Mouse (Mus musculus) kidney, adult 18-20 months (tissue): ENCODE results near the gene Diaph2.
"Not testable (repeated sequence)": the region's sequence is repeated elsewhere in the genome, so short reads cannot be mapped to it uniquely, and the experiment has no call there.

Experiments
- DNase-seq: peaks from one replicate; pipeline ENCODE4 v3.0.0; 2021

Diaph2 gene

GRCm38 (mm10) chrX:129749571-129750061, at the start of gene Diaph2:
Gene Diaph2, plus strand, starts transcription at chrX:129749742.
- DNase-seq, result peak; percentile 81

DNA sequence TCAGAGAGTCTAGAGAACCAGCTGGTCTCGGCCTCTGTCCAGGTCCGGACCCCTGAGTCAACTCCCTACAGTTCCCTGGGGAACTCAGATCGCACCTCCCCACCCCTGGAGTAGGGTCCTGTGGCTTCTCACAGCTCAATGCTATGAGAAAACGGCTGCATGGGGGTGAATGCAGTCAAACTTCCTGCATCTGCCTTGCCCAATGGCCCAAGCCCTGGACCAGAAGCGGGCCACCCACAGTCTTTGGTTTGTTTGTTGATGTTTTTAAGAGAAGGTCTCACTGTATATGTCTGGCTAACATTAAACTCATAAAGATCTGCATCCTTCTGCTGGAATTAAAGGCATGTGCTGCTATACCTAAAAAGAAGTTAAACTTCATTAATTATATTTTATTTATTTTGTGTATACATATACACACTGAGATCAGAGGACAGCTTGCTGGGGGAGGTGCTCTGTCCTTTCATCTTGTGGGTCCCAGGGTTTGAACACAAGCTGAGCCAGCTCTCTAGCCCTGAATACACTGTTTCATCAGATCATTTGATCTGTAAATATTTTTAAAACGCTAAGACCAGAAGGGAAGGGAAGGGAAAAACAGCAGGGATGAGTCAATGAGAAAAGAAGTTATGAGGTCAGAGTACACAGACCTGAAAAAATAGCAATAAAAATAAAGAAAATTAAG, 47.8 kb upstream of the Diaph2 start:
- DNase-seq, result no peak

DNA sequence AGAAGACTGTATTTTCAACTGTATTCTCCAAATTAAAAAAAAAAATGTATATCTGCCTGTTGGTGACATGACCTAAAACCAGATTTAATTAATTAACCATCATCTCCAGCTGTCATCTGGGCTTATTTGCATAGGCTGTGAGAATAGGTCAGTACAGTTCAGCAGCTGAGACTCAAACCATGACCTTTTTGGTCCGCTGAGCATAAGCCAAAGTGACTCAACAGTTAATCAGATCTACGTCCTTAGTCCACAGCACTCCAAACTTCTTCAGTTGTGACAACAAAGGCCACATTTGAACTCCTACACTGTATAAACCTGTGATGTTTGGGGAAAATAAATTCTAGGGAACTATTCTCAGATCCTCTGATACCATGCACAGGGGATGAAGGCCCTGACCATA, 39.9 kb upstream of the Diaph2 start:
- DNase-seq, result no peak

DNA sequence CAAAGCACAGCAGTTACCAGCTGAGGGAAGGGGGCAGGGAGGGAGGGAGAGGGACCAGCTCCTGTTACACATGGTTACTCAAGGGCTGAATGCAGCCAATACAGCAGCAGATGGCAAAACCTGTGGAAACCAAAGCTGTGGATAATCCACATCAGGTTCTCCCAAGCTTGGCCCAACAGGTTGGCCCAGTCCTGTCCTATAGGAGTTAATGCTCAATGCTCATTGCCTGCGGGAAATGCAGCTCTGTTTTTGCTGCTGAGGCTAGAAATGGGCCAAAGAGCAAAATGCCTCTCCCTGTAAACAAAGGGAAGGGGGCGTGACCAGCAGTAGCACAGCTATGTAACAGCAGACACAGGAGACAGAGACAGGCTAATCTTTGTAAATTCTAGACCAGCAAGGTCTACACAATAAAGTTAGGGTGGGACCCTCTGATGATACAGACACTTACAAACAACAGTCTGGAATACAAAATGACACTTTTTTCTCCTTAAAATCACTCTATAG, 20.8 kb upstream of the Diaph2 start:
- DNase-seq, result no peak

- DNase-seq, result no peak
Measured at GRCm38 (mm10) chrX:129736562-129736961, 13.0 kb upstream of the Diaph2 start.

GRCm38 (mm10) chrX:129739226-129739625, 10.3 kb upstream of the Diaph2 start:
- DNase-seq, result no peak

- no peak for DNase-seq
Measured at GRCm38 (mm10) chrX:129742981-129743380, 6.6 kb upstream of the Diaph2 start.

DNA sequence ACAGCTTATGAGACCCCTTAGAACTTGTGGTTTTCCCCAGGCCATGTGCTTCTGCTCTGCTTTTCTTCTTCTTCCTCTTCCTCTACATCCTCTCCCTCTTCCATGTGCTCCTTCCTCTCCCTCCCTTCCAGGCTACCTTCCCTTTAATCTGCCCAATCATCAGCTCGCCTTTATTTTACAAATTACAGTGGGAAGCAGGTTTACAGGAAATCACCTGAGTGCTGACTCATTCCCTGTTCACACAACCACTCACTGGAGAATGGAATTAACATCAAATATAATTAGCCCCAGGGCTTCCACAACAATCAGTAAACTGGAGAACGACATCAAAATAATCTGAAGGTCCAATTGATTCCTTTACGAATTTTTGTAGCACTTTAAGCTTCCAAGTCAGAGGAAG, 3.6 kb upstream of the Diaph2 start:
- DNase-seq, result no peak

DNA sequence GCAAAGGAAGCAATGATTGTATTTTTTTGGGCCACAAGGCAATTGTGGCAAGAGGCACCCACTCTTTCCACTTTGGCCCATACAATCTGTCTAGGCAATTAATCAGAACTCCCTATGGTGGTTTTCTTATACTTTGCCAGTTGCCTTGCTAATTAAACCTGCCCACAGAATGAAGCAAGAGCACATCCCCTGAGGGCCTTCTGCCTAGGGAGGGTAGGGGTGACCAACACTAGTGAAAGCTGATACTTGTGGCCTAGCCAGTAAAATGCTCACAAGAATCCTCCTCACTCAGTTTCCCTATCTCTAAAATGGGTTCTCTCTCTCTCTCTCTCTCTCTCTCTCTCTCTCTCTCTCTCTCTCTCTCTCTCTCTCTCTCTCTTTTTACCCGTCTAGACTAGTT, 440 bp upstream of the Diaph2 start:
- no peak for DNase-seq

GRCm38 (mm10) chrX:129750094-129750569, 590 bp downstream of the Diaph2 start:
- no peak for DNase-seq

DNA sequence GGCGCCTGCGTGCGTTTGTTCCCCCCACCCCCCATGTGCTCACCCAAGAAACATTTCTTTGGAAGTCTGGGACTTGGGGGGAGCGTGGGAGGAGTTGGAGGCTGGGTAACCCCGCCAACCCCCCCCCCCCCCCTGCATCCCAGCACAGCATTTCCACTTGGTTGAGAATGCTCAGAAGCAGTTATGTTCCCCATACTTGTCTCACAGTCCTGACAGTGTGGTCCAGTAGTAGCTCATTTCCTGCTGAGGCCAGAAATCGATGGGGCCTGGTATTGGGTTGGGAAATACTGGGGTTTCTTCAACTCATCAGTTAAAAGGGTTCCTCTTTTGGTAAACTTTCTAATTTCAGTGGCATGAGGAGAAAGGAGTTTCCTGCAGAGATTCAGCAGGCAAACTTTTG, 1.1 kb downstream of the Diaph2 start:
- DNase-seq, result no peak

DNA sequence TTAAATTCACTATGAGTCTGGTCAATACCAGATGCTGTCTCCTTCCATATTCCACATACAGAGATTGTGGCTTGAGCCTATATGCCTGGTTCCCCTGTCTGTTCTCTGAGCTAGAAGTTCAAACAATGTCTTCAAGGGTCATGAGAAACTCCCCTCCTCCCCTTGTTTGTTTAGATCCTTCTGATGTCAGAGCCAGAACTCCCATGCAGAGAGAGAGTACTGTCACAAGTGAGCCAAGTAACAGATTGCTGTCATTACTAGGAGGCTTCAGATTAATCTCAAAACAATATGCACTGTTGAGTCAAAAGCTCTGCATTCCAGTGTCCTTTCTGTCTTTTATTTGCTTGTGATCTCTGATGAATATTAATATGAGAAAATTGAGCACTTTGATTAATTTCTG, 7.1 kb downstream of the Diaph2 start:
- no peak for DNase-seq

DNA sequence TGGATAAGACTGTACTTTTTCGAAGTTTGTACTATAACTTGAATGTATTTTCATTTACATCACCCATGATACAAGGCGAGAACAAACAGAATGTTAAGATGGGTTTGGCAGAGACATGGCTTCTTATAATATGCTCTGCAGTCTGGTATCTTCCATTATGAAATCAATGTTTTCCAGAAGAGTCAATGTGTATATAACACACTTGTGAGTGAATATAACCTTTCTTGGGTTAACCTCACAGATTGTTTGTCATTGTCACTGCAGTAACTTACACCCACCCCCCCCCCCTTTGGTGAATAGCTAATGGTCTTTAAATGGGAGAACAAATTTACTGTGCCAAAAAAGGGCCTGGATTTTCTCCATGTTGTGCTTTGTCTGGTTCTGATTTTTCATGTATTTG, 13.1 kb downstream of the Diaph2 start:
- DNase-seq, result no peak

DNA sequence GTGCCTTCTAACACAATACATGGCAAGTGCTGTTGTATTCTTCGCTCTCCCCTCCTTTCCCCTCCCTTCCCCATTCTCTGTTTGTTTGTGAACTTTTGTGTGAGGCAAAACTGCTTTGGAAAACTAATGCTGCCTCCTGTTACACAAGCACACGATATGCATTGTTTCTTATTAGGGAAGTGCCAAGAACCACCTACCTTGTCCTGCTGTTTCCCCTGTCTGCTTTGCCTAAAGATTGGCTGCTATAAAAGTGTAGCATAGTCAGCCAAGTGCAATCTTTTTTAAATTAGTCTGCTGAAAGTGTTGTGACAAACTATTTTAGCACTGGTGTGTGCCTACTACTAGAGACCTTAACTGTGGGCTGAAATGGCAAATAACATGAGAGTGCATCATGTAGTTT, 15.8 kb downstream of the Diaph2 start:
- DNase-seq, result no peak

DNA sequence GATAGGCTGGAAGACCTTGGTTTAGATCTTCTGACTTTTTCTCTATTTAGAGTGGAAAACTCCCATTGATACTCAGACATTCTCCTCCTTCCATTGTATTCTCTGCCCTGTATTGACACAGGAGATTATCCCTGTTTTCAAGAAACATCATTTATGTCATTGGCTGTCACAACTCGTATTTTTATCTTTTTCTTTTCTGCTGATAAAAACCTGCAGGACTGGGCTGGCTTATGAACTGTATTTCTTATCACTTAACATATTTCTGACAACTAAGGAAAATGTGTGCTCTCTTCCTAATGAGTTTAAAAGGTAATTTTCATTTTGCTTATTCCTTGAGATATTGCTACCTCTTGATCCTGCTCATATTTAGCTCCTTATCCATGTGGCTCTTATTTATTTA, 17.3 kb downstream of the Diaph2 start:
- no peak for DNase-seq

DNA sequence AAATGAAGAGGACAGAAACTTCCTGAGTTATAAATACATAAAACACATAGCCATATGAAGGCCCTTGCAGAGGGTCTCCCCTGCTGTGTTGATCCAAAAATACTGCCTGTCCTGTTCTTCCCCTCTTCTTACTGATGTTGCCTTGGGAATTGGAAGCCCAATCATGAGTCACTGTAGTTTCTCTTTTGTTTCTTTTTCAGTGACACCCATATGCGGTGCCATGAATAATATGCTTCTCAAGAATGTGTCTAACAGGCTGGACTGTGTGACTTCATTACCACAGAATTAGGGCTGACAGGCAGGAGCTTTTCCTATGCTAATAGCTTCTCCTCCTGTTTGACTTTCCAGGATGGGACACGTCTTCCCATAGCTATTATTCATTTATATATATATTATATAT, 21.1 kb downstream of the Diaph2 start:
- DNase-seq, result no peak

DNA sequence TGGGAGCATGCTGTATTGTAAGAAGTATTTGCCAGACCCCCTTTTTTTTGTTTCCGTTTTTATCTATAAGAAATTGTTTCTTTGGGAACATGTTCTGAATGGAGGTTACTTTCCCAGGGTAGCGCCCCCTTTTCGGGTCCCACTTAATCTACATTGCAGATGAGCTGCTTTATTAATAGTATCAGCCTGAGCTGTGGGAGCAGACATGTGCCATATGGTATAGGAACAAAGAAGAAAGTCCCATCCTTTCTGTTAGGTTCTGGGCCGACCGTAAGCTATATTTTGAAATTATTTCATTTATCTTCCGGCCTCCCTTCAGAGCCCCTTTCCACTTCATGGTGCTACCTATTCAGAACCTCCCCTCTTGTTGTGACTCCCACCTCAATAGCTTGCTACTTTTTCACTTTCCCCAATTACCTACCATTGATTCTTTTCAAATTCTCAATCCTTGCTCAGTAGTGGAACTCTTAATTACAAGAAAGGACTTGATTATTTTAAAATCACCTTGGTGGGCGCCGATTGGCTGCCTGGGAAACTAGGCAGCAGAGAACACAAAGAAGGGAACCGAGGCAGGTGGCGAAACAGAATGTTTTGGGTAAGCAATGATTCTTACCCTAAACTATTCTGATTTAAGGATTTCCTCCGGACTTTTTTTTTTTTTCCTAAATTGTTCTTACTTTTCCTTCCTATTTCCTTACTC, 24.2 kb downstream of the Diaph2 start:
- DNase-seq, result no peak

DNA sequence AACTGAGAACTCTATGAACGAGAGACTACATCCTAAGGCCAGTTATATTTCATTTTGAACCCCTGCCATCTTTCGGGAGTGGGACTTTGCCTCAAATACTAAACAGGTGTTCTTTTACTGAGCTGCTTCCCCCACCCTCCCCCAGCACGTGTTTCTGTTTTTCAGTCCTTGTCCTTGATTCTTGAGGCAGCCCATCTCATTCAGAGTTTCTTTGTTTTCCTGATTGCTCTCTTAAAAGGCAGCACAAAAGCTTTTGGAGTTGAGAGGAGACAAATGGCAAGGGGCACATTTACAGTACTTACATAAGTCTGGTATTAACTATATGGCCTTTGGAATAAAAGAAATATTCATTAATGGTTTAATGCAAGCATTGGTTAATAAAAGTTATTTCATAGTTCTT, 24.9 kb downstream of the Diaph2 start:
- no peak for DNase-seq

- no peak for DNase-seq
Measured at GRCm38 (mm10) chrX:129776761-129777160, 27.2 kb downstream of the Diaph2 start.

DNA sequence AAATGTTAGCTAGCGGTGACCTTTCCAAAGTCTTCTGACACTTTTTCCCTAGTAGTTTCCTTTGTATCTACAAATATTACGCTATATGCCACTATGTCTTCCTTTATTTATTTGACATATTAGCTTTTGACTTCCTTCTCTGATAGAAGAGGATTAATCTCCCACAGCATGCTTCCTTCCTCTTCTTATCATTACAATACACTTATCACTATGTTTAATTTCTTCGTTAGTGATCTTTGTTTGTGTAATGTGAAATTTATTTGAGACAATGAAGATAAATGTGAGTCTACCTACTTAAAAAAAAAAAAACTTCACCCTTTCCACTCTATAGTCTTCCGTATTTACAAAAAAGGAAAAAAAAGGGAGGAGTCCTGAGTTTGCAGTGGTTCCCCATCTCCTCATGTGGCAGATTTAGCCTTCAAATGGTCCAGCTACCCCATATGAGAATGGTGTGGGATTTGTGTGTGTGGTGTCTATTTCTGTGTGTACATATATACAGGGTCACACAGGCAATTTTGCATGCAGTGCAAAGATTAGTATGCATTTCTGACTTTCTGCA, 27.9 kb downstream of the Diaph2 start:
- DNase-seq, result no peak

DNA sequence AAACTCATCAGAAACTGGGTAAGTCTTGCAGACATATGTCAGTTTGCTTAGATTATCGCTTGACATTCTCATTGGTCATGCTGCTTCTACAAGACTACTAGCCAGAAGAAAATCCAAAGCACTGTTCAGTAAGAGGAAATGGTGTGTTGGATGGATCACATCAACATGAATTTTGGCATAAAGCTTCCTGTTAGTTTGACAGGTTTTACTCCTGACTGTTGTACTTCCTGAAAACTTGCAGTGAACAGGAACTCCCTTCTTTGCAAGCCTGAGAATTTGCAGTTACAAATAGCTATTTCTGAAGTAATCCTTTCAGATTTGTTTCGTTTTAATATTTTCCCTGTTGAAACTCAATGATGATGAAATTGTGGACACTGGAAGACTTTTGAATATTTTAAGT, 32.3 kb downstream of the Diaph2 start:
- DNase-seq, result no peak

DNA sequence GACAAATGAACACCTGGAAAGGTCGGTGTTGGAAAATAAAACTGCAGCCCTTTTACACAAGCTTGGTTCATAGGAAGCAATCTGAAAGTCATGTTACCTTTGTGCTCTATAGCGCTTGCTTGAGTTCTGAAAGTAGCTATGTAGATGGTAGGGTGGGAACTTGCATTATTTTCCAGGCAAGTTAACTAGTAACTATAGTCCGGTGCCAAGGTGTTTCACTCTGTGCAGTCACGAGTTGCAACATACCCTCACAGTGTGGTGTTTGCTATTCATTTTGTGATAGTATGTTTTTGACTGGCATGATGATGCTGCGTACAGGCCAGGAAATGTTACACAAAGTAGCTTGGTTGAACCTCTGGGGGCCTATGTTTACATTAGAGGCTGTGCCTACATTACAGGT, 34.5 kb downstream of the Diaph2 start:
- peak; percentile 13 for DNase-seq

DNA sequence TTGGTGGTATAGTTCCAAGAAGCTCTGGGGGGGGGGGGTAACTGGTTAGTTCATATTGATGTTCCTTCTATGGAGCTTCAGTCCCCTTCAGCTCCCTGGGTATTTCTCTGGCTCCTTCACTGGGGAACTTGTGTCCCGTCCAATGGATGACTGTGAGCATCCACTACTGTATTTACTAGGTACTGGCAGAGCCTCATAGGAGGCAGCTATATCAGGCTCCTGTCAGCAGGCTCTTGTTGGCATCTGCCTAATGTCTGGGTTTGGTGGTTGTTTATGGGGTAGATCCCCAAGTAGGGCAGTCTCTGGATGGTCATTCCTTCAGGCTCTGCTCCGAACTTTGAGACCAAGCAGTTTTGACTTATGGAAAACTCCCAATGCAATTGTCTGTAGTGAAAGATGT, 50.4 kb downstream of the Diaph2 start:
- DNase-seq, result not testable (repeated sequence)

DNA sequence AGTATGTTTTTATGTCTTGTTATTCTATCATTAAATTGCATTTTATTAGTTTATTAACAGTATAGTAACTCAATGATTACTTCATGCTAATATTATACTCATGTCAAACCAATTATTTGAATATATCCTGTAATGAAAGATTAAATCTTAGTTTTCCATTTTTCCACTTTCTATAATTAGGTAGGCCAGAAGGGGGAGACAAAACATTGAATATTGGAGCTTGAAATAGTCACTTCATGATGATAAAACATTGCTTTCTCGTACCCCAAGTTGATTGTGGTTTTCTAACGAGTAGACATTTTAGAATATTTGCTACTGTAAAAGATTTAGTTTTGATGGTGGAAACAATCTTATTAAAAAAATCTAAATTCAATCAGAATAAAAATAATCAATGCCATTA, 82.4 kb downstream of the Diaph2 start:
- DNase-seq, result no peak
